Mouse (Mus musculus) spleen, adult 12 weeks (tissue): Measurements from ENCODE around the gene 4930404H24Rik.
A peak's percentile ranks its signal among the peaks of the same experiment; 100 is the strongest.

ENCODE experiments used
- DNase-seq: peaks from one replicate; pipeline ENCODE4 v3.0.0; 2022; ENCODE audit warnings: low spot score

4930404H24Rik gene

DNA sequence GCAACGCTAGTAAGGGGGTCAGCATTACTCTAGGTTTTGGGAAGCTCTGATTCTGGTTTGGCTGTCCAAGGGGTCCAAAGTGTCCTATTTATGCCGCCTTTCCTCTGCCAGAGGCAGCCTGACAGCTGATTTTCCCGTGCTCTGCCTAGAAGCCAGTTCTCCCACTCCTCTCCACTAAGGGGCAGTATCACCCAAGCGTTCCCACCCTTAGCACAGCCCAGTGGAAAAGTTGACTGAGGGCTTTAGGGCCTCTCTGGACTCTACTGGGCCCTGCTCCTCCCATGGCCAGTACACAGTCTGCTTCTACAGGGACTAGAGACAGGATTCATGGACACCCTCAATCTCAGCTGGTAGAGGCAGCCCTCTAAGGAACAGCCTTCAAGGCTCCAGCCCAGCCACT is 14.0 kb upstream of the 4930404H24Rik start:
- DNase-seq, result peak; percentile 36

DNA sequence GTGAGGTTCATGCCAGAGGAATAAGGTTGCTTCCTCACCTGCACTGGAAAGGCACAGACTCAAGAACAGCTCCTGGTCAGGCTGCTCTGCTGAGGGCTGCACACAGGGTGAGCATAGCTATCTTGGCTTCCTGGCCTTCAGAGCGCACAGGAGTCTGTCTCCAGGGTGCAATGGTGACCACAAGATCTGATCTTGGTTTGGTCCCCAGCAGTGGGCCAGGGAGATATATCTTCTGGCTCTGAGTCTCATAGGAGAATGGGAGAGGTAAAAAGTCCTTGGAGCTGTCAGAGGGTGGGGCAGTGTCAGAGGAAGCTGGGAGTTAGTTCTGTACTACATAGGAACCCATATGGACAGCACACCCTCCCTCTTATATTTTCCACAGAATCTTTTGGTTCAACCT is 13.1 kb upstream of the 4930404H24Rik start:
- DNase-seq, result no peak

DNA sequence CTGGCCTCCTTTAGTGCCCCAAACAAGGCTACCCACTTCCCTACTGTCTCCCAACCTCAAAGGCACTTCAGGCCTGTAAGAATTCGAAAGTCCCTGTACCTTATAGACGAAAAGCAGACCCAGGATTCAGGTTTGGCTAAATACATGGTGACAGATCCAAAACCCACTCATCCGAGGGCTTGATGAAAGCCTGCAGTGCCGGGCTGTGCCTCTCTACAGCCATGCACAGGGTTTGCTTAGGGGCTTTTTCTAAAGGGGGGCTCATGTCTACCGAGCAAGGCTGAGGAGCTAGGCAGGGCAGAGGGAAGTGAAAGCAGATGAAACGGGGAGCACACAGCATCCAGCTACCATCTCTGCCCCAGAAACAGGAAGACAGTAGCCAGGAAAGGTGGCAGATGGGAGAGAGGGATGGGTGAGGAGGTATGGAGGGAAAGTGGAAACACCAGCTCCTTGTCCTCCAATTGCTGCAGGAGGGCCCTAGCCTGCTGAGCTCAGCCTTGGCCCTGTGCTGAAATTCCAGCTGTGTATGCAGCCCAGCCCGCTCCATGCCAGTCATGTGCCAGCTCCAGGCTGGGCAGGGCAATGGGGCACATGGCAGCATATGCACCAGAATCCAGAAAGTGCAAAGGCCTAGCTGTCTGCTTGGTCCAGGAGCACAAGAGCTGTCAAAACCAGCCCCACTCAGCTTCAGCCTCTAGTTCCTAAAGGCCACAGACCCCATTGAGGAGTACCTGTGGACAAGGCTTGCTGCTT is 11.3 kb upstream of the 4930404H24Rik start:
- no peak for DNase-seq

DNA sequence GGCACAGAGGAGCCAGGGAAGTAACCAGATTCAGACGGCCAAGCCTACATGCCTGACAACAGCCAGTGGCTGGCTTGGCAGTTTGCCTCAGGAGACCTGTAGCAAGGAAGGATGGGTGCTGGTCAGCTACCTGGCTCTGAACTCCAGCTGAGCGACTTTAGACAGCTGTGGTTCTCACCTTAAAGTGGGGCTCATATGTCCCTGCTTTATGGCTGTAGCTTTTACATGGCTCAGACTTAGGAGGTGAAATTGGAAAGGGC is 10.8 kb upstream of the 4930404H24Rik start:
- no peak for DNase-seq

DNA sequence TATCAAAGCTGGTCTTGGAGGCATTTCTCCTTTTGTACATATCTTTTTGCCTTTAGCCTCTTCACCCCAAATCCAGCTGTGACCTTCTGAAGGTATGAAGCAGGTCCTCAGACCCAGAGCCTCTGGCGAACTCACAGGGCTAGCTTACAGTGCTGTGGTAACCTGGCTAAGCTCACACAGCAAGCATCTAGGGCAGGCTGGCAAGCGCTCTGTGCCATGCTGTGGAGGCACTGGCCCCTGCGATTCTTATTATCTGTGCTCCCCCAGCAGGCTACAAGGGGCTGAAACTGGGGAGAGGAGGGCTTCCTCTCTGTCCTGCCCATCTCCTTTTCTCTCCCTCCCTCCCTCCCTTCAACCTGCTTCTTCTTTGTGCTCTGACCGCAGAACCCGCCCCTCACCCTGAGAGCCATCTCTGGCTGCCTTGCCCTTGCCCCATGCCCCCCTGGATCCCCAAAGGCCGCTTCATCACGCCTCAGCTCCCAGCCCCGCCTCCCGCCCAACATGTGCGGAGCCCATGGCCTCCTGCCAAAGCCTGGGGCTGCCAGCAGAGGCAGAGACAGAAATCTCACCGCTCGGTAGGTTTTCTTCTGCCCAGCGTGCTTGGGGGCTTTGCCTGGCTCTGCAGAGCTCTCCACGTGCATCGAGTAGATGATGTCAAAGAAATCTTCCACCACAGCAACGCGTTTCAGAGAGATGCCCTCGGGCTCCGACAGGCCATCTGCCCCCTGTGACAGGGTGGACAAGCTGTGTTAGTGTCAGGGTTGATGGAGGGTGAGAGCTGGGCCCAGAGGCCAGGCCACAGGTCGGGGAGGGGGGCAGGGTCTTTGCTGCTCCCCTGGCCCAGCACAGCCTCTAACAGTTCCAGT is 9.2 kb upstream of the 4930404H24Rik start:
- peak; percentile 51 for DNase-seq

DNA sequence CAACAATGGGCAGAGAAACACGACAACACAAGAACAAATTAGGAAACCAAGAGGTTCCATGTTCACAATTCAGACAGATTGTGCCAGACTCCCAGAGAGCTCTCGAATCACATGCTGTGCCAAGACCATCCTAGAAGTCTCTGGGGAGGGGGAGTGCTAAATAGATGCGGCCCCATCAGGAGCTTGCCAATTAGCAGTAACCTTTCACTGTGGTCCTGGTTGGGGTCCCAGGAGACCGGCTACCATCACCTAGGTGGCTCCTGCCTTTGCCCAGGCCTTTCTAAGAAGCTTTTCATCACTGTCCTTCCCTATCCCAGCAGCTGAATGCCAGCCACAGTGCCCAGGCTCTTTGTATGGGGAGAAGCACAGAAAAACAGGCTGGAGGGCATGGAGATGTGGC is 8.5 kb upstream of the 4930404H24Rik start:
- DNase-seq, result no peak

DNA sequence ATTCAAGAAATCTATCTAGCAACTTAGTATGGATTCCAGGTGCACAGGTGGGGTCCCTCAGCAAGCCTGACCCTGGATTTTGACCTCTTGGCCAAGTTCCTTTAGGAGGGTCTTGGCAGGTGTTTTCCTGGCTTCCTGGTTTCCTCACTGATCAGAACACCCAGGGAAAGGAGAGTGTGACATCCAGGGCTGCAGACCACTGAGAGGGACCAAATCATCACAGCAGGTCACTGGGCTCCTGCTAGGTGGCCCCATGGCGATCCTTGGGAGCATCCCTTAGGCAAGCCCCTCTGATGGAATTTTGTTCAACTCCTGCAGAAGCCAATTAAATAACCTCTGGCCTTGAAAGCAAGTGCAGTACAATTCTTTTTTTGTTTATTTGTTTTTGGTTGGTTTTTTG is 2.5 kb upstream of the 4930404H24Rik start:
- DNase-seq, result no peak

DNA sequence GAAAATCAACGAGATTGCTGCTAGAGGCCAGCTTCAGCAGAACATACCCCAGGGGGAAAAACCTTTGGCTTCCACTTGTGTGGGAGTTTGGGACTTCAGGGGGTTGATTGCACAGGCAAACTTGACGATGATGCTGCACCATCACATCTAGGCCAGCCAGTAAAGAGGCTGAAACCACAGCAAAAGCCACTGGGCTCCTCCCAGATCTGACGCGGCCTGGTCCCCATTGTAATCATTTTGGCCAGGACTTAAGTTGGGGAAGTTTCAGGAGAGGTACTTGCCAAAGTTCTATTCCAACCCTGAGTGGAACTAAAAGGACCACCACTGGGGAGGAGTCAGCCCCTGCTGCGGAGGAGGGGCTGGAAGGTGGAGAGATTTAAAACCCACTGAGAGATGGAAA is 1.6 kb upstream of the 4930404H24Rik start:
- no peak for DNase-seq

DNA sequence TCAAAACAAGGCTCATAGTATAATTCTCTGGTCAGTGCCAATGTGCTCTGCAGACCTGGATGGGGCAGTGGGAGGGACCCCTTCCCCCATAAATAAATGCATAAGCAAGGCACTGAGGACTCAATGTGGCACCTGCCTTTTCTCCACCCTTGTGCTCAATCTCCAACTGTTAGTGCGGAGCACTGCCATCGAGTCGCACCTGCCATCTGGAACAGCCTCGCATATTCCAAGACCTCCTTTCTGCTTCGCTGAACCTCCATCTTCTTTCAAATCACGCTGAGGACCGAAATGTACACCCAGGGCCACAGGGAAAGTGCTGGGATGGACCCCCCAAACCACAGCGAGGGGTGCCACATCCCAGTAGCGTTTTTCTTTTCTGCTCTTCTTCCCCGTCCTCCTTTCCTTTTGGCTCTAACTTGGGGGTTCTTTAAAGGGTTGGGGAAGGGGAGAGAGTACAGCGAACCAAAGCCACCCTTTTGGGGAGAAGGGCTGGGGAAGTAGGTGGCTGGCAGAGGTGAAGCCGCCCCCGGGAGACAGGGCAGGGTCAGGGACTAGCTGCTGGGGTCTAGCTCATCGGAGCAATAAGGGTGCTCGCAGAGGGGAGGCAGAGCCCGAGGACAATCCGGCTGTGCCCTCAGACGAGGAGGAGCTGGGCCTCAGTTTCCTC is 945 bp upstream of the 4930404H24Rik start:
- no peak for DNase-seq

DNA sequence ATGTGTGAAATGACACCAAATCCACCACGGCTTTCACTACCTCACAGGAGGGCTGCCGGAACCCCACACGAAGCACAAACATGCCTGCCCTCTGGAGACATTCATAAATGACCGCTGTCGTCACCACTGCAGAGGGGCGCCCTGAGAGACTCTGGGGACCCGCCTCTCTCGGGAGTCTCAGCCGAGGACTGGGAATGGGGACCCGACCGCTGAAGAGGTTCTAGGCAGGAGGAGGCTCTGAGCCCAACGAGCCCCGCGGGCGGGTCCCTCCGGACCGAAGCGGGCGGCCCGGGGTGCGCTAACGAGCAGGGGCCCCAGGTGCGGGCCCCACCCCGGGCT is 442 bp upstream of the 4930404H24Rik start:
- peak; percentile 19 for DNase-seq

DNA sequence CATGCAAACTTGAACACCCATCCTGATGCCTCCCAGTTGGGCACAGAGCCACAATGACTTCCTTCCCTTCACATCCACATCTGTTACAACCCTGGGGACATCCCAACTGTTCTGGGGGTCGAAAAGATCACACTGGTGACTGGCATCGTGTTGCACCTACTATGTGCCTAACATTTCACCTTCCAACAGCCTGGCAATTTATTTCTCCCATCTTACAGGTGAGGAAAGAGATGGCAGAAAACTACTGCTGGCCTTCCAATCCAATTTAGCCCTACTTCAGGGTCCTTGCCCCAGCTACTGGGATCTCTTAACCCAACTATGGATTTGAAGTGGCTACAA is 772 bp downstream of the 4930404H24Rik start:
- DNase-seq, result no peak

DNA sequence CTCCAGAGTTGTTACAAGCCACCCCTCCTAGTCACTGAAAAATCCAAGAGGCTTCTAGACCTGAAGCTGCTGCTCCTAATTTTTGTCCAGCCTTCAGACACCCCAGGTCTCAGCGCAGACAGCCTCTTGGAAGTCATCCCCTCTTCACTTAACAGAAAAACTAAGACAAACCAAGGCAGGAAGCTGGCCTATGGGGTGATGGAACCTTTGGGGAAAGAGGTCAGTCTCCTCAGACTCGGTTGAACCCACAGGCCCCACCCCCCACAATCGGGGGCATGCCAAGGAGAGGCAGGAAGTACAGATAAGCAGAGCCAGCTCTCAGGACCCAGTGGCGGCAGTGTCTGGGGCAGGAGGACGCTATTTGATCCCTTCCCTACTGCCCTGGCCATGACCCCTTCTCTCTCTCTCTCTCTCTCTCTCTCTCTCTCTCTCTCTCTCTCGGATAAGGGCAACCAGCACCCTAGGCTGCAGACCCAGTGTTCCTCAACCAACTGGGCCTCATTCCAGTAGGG is 1.2 kb downstream of the 4930404H24Rik start:
- peak; percentile 53 for DNase-seq

DNA sequence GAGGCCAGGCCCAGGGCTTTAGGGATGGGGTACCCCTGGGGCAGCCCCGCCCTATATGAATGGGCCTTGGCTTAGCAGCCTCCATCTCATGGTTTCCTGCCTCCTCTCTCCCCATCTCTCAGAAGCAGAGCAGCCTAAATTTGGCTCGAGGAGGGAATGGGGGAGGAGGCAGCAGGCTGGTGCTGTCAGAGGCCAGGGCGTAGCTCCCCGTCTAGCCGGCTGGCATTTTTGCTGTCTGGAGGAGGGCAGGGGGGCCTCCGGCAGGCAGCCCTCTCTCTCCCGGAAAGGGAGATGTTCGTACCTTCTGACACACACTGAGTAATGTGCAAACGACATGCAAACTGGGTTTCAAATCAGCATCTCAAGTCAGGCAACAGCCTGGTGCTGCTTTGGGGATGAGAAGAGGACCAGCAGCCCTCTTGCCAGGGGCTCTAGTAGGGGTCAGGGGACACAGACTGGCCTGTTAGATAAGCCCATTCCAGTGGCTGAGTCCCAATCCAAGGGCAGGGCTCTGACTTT is 1.8 kb downstream of the 4930404H24Rik start:
- peak; percentile 35 for DNase-seq

DNA sequence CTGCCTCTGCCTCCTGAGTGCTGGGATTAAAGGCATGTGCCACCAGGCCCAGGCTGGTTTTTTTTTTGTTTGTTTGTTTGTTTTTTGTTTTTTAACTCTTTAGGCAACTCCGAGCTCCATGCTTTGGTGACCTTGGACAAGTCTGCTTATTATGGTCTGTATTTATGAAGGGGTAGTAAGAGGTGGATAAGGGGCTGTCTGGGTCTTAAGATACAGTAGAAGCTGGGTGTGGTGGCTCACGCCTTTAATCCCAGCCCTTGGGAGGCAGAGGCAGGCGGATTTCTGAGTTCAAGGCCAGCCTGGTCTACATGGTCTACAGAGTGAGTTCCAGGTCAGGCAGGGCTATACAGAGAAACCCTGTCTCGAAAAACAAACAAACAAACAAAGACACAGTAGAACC is 2.8 kb downstream of the 4930404H24Rik start:
- peak; percentile 39 for DNase-seq

DNA sequence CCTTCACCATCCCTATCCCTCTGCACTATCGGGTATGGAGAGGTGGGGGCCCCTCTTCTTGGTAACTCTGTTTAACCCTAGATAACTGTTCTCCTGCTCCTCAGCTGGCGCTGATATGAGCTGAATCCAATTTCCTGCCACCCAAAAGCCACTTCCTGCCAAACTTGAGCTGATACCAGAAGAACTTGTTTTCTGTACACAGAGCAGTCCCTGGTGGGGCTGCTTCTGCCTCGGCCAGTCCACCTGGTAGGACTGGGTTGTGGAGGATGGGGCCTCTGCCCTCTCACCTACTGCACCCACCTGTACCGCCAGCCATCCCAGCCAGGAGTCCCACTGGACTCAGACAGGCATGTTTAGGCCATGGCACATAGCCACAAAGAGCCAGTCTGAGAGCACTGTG is 3.2 kb downstream of the 4930404H24Rik start:
- no peak for DNase-seq

DNA sequence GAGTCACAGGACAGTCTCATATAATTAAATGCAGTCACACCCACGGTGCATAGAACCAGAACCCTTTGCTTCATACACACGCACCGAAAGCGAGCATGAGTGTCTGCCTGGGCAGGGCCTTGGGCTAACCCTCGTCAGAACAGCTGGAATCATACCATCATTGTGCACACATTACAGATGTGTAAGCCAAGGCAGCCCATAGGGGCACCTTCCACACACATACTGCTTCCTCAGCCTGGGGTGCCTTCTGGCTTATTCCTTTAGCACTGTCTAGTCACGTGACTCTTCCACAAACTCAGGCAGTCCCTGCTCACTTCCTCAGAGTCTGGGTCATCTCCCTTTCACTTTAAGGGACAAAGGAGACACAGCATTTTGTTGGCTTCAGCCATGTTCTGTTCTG is 3.7 kb downstream of the 4930404H24Rik start:
- no peak for DNase-seq

DNA sequence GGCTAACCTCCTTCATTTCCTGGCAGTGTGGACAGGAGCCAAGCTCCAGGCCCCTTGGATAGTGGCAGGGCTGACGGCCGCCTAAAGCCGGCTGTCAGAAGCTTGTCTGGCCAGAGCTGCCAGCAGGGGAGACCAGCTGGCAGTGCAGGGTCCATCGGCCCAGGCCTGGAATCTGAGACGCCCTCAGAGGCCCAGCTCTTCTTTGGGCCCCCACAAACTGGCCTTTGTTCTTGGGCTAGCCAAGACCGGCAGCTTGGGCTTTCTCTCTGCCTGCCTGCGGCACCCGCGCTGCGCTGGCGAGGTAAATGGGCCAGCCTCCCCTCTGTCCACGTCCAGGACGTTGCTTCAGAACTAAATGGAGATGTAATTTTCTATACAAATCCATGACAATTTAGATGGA is 4.3 kb downstream of the 4930404H24Rik start:
- no peak for DNase-seq

DNA sequence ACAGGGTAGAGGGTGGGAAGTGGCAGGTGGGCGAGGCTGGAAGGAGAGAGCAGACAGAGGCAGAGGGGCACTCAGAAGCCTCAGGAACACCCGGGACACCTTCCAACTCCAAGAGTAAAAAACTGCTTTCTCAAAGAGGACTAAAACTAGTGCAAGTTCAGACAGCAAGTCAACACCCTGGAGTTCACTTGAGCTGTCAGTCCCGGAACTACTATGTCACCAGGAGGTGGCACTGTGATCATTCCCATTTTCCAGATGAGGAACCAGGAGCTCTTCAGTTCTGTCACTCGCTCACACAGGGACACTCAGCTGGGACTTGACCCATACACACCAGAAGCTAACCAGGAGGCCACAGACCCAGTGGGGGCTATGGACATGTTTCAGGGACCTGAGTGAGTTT is 6.6 kb downstream of the 4930404H24Rik start:
- no peak for DNase-seq

DNA sequence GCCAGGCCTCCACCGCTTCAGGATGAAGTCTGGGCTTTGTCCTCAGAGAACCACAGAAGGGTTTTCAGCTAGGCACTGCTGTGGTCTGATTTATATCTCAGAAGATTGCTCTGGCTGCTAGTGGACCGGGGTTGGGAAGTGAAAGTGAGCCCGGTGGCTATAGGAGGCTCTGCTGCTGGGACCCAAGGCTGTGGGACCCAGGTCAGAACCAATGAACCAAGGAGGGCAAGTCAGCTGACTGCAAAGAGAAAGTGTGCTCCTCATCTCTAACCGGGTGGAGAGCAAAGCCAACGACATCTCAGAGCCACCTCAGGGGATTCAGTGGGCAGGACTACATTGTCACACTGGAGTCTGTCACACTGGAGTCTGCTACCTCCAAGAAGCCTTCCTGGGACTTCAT is 13.8 kb downstream of the 4930404H24Rik start:
- no peak for DNase-seq

DNA sequence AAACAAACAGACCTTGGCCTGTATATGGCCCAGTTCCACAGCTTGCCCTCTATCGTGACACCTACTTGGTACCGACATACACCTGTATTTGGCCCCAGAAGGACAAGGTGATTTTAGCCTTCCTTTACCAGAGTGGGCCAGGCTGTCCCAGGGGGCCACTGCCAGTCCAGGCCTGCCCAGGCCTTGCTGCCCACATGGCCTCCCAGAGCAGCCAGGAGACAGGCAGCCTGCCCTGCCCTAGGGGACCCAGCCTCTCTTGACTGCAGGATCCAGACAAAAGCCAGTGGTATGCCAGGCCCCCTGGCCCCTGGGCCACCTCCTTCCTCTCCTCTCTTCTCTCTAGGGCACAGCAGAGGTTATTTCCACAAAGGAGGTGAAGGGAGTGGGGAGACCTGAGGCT is 15.4 kb downstream of the 4930404H24Rik start:
- DNase-seq, result no peak

DNA sequence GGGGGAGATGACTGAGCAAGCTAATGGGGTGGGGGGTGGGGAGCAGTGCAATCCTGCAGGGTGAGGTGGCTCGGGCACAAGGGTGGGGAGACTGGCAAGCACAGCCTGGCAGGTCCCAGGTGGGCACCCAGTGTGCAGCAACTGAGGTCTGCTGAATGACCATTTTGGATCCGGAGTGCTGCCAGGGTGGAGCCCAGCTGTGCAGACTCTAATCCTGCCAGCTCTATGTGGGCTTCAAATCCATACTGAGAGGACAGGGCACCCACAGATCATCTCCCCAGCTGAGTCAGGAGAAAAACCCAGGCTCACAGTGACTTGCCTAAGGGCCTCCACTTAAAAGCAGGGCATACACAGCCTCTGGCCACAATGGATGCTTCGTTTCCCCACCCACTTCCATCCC is 15.8 kb downstream of the 4930404H24Rik start:
- DNase-seq, result no peak

DNA sequence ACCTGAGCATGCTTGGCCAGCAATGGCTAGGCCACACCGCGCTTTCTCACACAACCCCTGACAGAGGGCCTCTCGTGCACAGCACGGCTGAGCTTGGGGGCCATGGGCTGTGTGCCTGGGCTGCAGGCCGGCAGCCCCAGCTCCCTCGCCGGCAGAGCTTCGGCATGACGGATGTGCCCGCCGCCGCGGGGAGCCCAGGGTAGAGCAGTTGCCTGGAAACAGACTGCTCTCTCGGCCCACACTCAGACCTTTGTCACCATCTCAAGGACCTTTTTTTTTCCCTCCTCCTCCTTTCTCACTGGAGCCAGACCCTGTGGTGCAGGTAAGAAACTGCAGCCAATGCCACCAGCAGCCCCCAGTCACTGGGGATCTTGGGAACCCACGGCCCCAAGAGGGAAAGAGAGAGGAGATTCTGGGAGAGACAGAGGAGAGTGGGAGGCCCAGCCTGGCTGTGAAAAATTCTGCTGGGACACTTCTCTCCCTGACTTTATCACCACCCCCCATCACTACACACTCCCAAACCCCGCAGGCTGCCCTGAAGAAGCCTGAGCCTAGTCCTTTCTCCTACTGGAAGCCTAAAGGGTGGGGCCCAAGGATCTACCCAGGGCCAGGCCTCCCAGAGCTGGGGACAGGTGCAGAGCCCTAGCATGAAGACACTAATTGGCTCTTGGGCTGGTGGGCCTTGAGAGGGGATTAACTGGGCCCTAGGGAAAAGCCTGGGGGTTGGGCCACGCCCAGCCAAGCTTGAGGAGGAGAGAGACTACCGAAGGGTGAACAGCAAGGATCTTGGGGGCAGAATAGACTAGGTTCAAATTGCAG is 16.8 kb downstream of the 4930404H24Rik start:
- DNase-seq, result no peak
